Mouse (Mus musculus) kidney, adult 2 months (tissue): Measurements from ENCODE around the gene Rps6ka2.

Experiments used
- CTCF ChIP-seq: fragments of 200-500 bp; conservative IDR thresholded peaks from 2 replicates; pipeline ENCODE4 v1.5.1; 2011; ENCODE audit warnings: low read depth, mild to moderate bottlenecking, control low read depth, low read length, moderate library complexity, mixed read lengths; ENCODE audit not compliant: insufficient read depth, insufficient read length
- POLR2A ChIP-seq: fragments of 200-500 bp; IDR thresholded peaks from one replicate; pipeline ENCODE4 v1.6.1; 2011; ENCODE audit warnings: low read depth, low read length, control low read depth

GRCm38 (mm10) chr17:7210648-7211047 lies 40.7 kb downstream of the Rps6ka2 start:
- TF ChIP-seq POLR2A (no peak), CTCF (no peak)
